Mouse (Mus musculus) thymus, adult 2 months (tissue): ENCODE data around the gene Pax5.

Experiments used
- CTCF ChIP-seq: fragments of 200-500 bp; IDR thresholded peaks from 2 replicates; pipeline ENCODE4 v1.5.1; 2012; ENCODE audit warnings: mild to moderate bottlenecking, control low read depth, low read length, moderate library complexity, borderline replicate concordance; ENCODE audit not compliant: control insufficient read depth, poor library complexity, insufficient read depth; ENCODE audit errors: extremely low read depth
- POLR2A ChIP-seq: fragments of 200-500 bp; IDR thresholded peaks from 2 replicates; pipeline ENCODE4 v1.6.1; 2012; ENCODE audit warnings: mild to moderate bottlenecking, low read length, control low read depth, moderate library complexity; ENCODE audit not compliant: control insufficient read depth, poor library complexity, insufficient read depth; ENCODE audit errors: extremely low read depth

DNA sequence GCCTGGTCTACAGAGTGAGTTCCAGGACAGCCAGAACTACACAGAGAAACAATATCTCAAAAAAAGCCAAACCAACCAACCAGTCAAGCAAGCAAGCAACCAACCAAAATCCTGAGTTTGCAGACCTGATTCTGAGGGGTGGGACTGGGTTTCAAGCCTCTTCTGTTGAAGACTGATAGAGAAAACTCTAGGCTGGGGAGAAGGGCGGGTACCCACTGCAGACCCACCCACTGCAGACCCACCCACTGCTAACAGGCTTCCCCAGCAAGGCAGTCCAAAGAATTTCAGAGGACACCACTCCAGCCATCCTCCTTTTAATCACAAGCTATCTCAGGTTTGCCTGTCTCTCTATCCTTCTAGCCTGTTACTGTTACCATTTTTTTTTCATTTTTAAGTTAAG lies 165.8 kb downstream of the Pax5 start:
- TF ChIP-seq CTCF (no peak), POLR2A (no peak)
